Mouse (Mus musculus) left cerebral cortex, adult 2 months (tissue): ENCODE data around the gene Klhl23. TPM values are rescaled to one million over a fixed set of nuclear protein-coding genes. Genes with fewer than 3 reads are reported as not detected.

Experiments used
- DNase-seq, 2 experiments: peaks; one replicate each; pipeline ENCODE4 v3.0.0; 2021 to 2022; ENCODE audit warnings: low spot score in 2 of 2, mixed read lengths in 1 of 2; ENCODE audit errors: extremely low spot score in 1 of 2
- H3K27ac ChIP-seq: fragments of 200-600 bp; 2 replicates; pipeline ENCODE4 v1.8.1; 2022
- H3K4me3 ChIP-seq: fragments of 200-600 bp; 2 replicates; pipeline ENCODE4 v1.8.1; 2022
- CTCF ChIP-seq: fragments of 200-600 bp; IDR thresholded peaks from 2 replicates; pipeline ENCODE4 v1.8.1; 2022; ENCODE audit warnings: antibody characterized with exemption, mild to moderate bottlenecking, moderate library complexity
- intact Hi-C: fragments of 180-260 bp; cut with DNase I; formaldehyde crosslinking; loops from one replicate; pipeline ENCODE4 v1.15.1; 2025
- total RNA-seq, 2 experiments: library from RNA; stranded (reverse); gene quantifications; 2 replicates each; pipeline ENCODE4 v1.2.3; 2021

Gene Klhl23
- total RNA-seq, 2 experiments from 2014 or later = 49.2 to 53.7 TPM

DNA sequence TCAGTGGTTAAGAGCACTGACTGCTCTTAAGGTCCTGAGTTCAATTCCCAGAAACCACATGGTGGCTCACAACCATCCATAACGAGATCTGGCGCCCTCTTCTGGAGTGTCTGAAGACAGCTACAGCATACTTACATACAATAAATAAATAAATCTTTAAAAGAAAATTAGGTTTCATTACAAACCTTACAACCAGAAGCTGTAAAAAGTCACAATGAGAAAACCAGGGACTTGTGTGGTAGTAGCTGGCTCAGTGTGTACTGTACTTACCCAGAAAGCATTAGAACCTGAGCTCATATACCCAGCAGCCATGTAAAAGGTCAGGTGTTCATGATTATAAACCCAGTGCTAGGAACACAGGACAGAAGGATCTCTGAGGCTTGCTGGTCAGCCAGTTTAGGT, 62.2 kb downstream of the Klhl23 start:
- no peak overlapping the region for H3K4me3 ChIP-seq
- H3K27ac ChIP-seq = no peak overlapping the region
- peak; percentile 39 for TF ChIP-seq CTCF
- intact Hi-C loops = no loop called here
- no peak for DNase-seq

DNA sequence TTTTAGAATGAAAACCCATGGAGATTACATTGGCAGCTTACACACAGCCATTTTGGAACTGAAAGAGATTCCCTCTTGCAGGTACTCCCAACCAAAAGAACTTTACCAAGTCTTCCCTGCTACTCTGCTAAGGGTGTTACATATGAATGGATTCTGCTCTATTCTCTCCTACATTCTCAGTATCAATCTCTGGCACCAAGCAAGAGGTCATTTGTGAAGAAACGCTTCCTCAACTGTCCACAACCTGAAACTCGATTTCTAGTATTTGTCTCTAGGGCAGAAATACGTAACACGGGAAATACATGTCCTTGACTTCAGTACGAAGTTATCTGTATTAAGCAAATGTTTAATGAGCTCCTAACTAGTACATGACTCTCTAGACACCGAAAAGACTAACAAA, 62.8 kb downstream of the Klhl23 start:
- DNase-seq = no peak
- Histone ChIP-seq H3K4me3 (peak overlapping the region; percentile 61), H3K27ac (no peak overlapping the region)
- no peak for TF ChIP-seq CTCF
- intact Hi-C loops = no loop called here

DNA sequence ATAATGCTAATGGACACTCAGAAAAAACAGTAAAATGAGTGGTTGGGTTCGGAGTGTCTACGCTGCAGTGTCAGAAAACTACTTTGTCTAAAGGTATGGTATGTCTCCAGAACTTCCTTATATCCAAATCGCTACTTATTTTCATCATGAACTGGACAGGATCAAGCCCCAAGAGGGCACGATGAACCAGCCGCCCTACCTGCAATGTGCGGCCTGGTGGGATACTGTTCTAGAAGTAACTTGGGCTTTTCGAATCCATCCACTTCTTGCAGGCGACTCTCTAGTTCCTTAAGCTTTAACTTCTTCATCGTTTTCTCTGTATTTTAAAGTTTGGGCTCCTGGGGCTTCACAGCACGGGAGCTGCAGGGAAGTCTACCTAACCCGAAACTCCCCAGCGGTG, 63.3 kb downstream of the Klhl23 start:
- DNase-seq = no peak
- no peak for TF ChIP-seq CTCF
- Histone ChIP-seq H3K4me3 (peak overlapping the region; percentile 61), H3K27ac (peak overlapping the region; percentile 84)
- intact Hi-C loops = no loop called here

DNA sequence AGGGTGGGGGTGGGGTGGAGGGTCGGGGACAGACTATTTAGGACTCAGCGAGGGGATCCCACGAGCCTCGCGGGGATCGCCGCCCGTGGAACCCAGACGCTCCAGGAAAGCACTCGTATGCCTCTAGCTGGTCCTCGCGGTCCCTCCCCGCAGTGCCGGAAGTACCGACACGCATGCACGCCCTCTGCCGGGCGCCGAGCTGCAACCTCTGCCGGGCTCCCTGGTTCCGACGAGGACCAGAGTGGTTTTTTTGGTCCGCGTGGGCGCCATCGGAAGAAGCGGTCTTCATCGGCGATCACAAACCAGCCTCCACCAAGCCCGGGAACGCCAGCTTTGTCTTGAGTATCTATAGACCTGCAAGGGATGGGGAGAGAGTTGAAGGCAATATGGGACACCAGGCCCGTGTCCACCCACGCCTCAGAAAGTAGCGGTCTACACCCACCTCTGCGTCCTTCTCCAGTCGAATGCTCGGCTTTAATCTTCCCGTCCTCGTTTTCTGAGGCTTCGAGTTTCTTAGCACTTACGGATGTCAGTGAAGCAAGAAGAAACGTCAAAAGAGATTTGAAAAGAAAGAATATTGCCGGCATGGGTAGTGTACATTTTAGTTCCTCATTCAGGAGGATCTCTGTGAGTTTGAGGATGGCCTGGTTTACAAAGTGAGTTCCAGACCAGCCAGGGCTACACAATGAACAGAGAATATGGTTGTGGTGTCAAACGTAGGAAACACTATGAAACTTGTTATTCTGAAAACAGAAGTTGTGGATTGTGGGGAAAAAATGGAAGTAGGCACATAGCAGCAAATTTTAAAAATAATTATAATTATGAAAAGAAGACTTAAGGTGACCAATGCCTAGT, 63.9 kb downstream of the Klhl23 start, which contains the start of gene Mettl5:
Gene Mettl5 (minus strand): TSS at position 165 of the 855 bp plus-strand sequence.
- peak within 1 kb of the TSS; percentile 84 for H3K27ac ChIP-seq
- DNase-seq = peak; percentile 86 to 90
- intact Hi-C loops = no loop called here
- peak; percentile 71 for TF ChIP-seq CTCF
- peak within 1 kb of the TSS; percentile 61 for H3K4me3 ChIP-seq

Other genes with a start within 250 kb of the Klhl23 start
- gene Lrp2, start 235.9 kb upstream of the Klhl23 start, total RNA-seq = under 1 TPM; 0.07 TPM
- gene Bbs5, start 174.8 kb upstream of the Klhl23 start, total RNA-seq = 10 to 100 TPM; 23.5 to 28.4 TPM
- gene Klhl41, start 151.8 kb upstream of the Klhl23 start, total RNA-seq = under 1 TPM; 0.75 to 0.84 TPM
- gene Fastkd1, start 108.4 kb upstream of the Klhl23 start, total RNA-seq = 10 to 100 TPM; 15.5 to 16.3 TPM
- 10 to 100 TPM; 65.4 to 79.5 TPM for gene Ppig, start 99.4 kb upstream of the Klhl23 start, total RNA-seq
- 1 to 10 TPM; 2.8 to 3.3 TPM for gene Ccdc173, start 32.4 kb upstream of the Klhl23 start, total RNA-seq
- gene Phospho2, start 32.3 kb upstream of the Klhl23 start, total RNA-seq = 10 to 100 TPM; 23.3 to 25.1 TPM
- 100 to 1,000 TPM; 108 to 115 TPM for gene Ssb, start 39.6 kb downstream of the Klhl23 start, total RNA-seq
- 10 to 100 TPM; 13.5 to 15.2 TPM for gene Mettl5, start 63.7 kb downstream of the Klhl23 start, total RNA-seq
- gene Ubr3, start 75.3 kb downstream of the Klhl23 start, total RNA-seq = 100 to 1,000 TPM; 134 to 137 TPM
- under 1 TPM; 0.61 to 0.72 TPM for gene Myo3b, start 217.2 kb downstream of the Klhl23 start, total RNA-seq